Mouse (Mus musculus): ENCODE results near the gene Rfng. TPM values are rescaled to one million over a fixed set of nuclear protein-coding genes. Genes with fewer than 3 reads are reported as not detected.
"Not testable (repeated sequence)": the region's sequence is repeated elsewhere in the genome, so short reads cannot be mapped to it uniquely, and the experiment has no call there.

The Rfng gene
- polyA plus RNA-seq, 1 experiment from 2014 or later, result 58.4 TPM

DNA sequence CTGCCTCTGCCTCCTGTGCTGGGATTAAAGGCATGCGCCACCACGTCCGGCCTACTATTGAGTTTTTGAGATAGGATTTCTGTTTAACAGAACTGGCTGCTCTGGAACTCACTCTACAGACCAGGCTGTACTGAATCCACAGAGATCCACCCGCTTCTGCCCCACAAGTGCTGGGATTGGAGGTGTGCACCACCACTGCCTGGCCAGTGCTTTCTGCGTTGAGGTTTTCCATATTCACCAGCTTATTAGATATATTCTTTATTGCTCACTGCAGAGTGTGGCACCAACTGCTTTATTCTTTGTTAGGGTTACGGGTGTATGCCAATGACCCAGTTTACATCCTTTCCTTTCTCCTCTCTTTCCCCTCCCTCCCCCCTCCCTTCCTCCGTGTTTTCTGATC lies 20.3 kb upstream of the Rfng start:
- no peak for ATAC-seq
- no peaks in the 10 kb centered on the region; the same call in 1 of the 2 replicates for H3K4me1 ChIP-seq
- no peaks in the 10 kb centered on the region for H3K27me3 ChIP-seq
- H3K9ac ChIP-seq, result no peak overlapping the region
- H3K36me3 ChIP-seq (ENCODE audit: poor library complexity, severe bottlenecking), result peaks cover 47% of the 10 kb centered on the region
- H3K27ac ChIP-seq, result no peak overlapping the region
- no peak overlapping the region for H3K4me3 ChIP-seq
- WGBS, result 81% methylated on average over 7 of the region's 7 CpGs
- no peak overlapping the region for H3K4me2 ChIP-seq
- no peaks in the 10 kb centered on the region for H3K9me3 ChIP-seq (replicated peaks)

DNA sequence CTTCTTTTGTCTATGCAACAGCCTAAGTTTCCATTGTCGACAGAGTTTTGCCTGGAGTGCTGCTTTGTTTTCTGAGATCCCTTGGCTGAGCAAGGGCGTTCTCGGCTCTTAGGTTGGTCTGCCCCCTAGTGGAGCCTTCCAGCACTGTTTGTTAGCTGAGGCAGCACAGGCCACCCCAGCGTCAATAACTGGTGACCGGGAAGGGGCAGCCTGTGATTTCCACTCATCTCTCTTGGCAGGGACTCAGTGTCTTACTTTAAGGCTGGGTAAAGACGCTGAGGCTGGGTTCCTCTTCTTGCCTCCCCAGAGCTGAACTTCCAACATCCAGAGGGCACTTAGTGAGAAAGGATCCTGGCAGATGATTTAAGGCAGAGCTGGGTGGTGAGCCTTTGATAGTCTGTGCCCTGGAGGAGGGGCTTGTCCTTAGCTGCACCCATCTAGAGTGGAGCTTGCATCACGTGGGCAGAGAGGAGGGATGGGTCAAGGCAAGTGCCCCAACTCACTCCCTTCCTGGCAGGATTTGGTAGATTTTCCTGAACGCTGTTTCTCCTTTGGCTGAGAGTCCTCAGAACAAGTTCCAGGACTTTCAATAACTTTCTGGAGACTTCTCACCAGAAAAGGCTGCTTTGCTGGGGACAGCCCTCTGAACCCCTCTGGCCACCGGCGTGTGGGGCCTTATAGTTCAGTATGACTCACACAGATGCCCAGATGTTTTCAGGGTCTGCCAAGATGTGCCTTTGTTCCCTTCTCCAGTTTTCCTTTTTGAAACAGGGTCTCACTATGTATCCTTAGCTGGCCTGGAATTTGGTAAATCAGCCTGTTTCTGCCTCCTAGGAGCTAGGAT lies 16.3 kb upstream of the Rfng start:
- H3K36me3 ChIP-seq (ENCODE audit: poor library complexity, severe bottlenecking), result peaks cover 7% of the 10 kb centered on the region
- ATAC-seq, result peak; percentile 37; the same call in 1 of the 2 replicates
- peak overlapping the region; percentile 29; the same call in 1 of the 2 replicates for H3K4me2 ChIP-seq

DNA sequence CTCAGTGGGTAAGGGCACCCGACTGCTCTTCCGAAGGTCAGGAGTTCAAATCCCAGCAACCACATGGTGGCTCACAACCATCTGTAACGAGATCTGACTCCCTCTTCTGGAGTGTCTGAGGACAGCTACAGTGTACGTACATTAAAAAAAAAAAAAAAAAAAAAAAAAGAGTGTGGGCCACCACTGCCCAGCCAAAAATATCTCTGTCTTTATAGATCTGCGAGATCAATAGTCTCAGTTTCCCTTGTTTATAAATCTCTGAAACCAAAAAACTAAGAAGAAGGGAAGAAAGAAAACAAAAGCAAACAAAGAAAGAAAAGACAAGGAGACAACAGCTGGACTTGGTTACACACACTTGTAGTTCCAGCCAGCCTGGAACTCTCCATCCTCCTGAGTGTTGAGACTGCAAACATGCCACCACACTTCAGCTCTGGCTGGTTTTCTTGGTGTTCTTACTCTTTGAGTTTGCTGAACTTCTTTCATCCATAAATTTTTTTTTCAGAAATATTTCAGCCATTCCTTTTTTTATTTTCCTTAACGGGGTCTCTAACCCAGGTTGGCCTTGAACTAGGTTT lies 15.4 kb upstream of the Rfng start:
- 74% methylated on average over 6 of the region's 6 CpGs for WGBS
- Histone ChIP-seq H3K9ac (no peak overlapping the region), H3K9me3 (replicated peaks) (no peaks in the 10 kb centered on the region), H3K27me3 (no peaks in the 10 kb centered on the region), H3K4me2 (no peak overlapping the region), H3K27ac (peak overlapping the region; percentile 21; the same call in 1 of the 2 replicates), H3K4me1 (peaks cover 16% of the 10 kb centered on the region), H3K4me3 (no peak overlapping the region), H3K36me3 (ENCODE audit: poor library complexity, severe bottlenecking) (0 out of 2 replicates have a peak, but pooled peaks cover 4% of the 10 kb centered on the region)
- ATAC-seq, result no peak

More for the DNA sequence above, 16.3 kb upstream of the Rfng start:
- Histone ChIP-seq H3K27me3 (no peaks in the 10 kb centered on the region), H3K9me3 (replicated peaks) (no peaks in the 10 kb centered on the region), H3K9ac (peak overlapping the region; percentile 12; the same call in 1 of the 2 replicates), H3K27ac (peak overlapping the region; percentile 21; the same call in 1 of the 2 replicates), H3K4me3 (no peak overlapping the region), H3K4me1 (peaks cover 9% of the 10 kb centered on the region)
- WGBS, result 10% methylated on average over 10 of the region's 10 CpGs

DNA sequence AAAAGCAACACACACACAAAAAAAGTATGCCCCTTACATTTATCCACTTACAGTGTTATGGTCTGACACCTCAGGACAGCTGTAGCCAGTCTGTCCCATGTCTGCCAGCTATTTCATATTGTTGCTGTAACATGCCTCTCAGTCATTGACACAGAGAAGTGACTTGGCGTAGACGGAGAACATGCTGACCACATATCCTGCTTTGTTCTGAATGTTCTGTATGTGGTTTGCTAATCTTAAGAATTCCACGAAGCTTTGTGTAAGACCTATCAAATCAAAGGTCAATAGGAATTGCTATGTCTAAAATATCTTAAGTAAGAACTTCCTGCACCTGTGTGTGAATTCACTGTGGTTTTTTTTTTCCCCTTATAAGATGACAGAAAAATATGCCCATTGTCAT lies 14.2 kb upstream of the Rfng start:
- no peak overlapping the region for H3K27ac ChIP-seq
- H3K36me3 ChIP-seq (ENCODE audit: poor library complexity, severe bottlenecking), result peaks cover 15% of the 10 kb centered on the region
- no peak for ATAC-seq

DNA sequence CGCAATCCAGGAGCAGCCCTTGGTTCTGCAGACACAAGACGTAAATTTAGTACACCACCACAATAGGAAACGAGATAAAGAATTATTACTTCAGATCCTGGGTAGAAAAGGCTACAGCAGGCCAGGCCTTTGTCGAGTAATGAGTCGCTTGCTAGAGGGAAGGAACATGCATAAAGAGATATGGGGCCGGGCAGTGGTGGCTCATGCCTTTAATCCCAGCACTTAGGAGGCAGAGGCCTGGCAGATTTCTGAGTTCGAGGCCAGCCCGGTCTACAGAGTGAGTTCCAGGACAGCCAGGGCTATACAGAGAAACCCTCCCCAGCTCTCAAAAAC lies 12.6 kb upstream of the Rfng start:
- H3K4me2 ChIP-seq, result peak overlapping the region; percentile 99
- H3K4me1 ChIP-seq, result peaks cover 16% of the 10 kb centered on the region
- peak overlapping the region; percentile 89 for H3K4me3 ChIP-seq
- WGBS, result 24% methylated on average over 8 of the region's 8 CpGs
- ATAC-seq, result peak; percentile 41
- peak overlapping the region; percentile 71 for H3K27ac ChIP-seq
- no peaks in the 10 kb centered on the region for H3K9me3 ChIP-seq (replicated peaks)
- H3K27me3 ChIP-seq, result no peaks in the 10 kb centered on the region
- peaks cover 32% of the 10 kb centered on the region for H3K36me3 ChIP-seq (ENCODE audit: poor library complexity, severe bottlenecking)
- peak overlapping the region; percentile 83; the same call in 1 of the 2 replicates for H3K9ac ChIP-seq

More for the DNA sequence above, 14.2 kb upstream of the Rfng start:
- 92% methylated on average over 3 of the region's 3 CpGs for WGBS
- Histone ChIP-seq H3K9ac (no peak overlapping the region), H3K9me3 (replicated peaks) (no peaks in the 10 kb centered on the region), H3K4me2 (no peak overlapping the region), H3K4me3 (no peak overlapping the region), H3K4me1 (peaks cover 16% of the 10 kb centered on the region), H3K27me3 (no peaks in the 10 kb centered on the region)

DNA sequence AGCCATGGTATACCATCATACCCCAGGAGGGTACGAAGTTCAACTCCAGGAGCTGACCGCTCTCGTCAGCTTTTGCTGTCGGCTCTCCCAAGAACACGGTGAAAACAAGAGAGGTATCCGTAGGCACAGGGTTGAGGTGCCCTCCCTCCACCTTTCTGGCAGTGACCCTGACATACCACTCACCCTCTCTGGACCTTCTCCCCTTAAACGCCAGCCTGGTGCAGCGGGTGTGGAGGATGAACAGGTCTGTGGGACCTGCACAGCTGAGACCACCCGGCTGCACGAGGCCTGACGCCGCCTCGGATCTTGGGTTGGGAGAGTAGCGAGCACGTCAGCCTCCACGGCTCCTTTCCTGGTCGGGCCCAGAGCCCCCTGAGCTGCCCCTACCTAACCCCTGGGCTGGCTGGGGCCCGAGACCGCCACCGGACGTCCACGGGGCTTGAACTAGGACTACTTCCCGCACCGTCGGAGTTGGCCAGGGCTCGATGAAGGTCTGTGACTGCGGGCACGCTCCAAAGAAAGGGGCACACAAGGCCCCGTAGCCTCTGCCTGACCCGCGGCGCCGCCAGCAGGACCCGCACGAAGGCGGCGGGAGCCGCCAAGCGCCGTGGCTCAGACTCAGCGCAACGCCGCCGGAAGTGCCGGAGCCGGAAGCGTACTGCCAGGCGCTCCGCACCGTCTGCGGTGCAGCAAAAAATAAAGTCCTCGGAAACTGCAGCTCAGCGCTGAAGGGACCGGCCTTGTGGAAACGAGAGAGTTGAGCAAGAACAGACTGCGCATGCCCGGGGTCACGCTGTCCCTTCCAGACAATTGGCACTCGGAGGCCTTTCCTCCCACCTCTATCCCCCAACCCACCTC lies 12.0 kb upstream of the Rfng start, which contains the start of gene Dus1l:
Gene Dus1l, minus strand, starts transcription at position 648 of the 858 bp plus-strand sequence.
- H3K9ac ChIP-seq, result peak within 1 kb of the TSS; percentile 83
- peak; percentile 94 for ATAC-seq
- H3K4me1 ChIP-seq, result peaks cover 16% of the 10 kb centered on the region
- H3K4me2 ChIP-seq, result peak within 1 kb of the TSS; percentile 99
- H3K27ac ChIP-seq, result peak within 1 kb of the TSS; percentile 71
- H3K4me3 ChIP-seq, result peak within 1 kb of the TSS; percentile 89
- H3K9me3 ChIP-seq (replicated peaks), result no peaks in the 10 kb centered on the region
- 2% methylated on average over 59 of the region's 59 CpGs for WGBS
- peaks cover 38% of the 10 kb centered on the region for H3K36me3 ChIP-seq (ENCODE audit: poor library complexity, severe bottlenecking)
- H3K27me3 ChIP-seq, result no peaks in the 10 kb centered on the region

DNA sequence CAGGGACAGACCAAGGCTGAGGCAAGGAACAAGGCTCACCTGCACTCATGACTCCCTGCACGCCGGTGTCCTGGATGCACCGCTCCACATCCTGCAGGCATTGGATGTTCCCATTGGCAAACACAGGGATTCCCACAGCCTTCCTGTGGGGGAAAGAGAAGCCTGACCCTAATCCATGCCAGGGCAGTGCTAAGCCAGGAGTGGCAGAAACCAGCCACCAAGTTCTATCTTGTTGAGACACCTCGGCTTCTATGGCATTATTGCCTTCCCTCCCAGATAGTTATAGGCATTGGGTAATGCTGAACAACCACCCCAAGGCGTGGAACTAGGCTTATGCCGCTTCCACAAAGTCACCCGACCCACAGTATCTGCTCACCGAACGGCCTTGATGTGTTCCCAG lies 8.6 kb upstream of the Rfng start:
- H3K4me3 ChIP-seq, result no peak overlapping the region
- peaks cover 69% of the 10 kb centered on the region for H3K36me3 ChIP-seq (ENCODE audit: poor library complexity, severe bottlenecking)
- WGBS, result 92% methylated on average over 9 of the region's 9 CpGs
- H3K9me3 ChIP-seq (replicated peaks), result no peaks in the 10 kb centered on the region
- no peak overlapping the region for H3K27ac ChIP-seq
- peaks cover 16% of the 10 kb centered on the region for H3K4me1 ChIP-seq
- H3K4me2 ChIP-seq, result no peak overlapping the region
- no peaks in the 10 kb centered on the region for H3K27me3 ChIP-seq
- H3K9ac ChIP-seq, result no peak overlapping the region
- ATAC-seq, result no peak

DNA sequence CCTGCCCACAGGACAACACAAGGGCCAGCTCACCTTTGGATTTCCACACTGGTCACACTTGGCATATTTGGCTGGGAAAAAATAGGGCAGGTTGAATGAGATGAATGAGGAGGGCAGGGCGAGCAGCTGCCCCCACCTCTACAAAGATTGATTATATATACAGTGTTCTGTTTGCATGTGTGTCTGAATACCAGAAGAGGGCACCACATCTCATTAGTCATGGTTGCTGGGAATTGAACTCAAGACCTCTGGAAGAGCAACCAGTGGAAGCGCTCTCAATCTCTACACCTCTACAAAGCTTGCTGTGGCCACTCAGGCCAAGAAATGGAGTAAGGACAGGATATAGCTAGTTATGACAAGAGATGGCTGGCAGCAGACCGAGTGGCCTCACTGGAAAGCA lies 5.8 kb upstream of the Rfng start:
- Histone ChIP-seq H3K27ac (no peak overlapping the region), H3K9me3 (replicated peaks) (no peaks in the 10 kb centered on the region), H3K4me2 (no peak overlapping the region), H3K9ac (no peak overlapping the region), H3K36me3 (ENCODE audit: poor library complexity, severe bottlenecking) (peaks cover 93% of the 10 kb centered on the region), H3K4me1 (peaks cover 15% of the 10 kb centered on the region), H3K4me3 (no peak overlapping the region), H3K27me3 (no peaks in the 10 kb centered on the region)
- ATAC-seq, result no peak
- WGBS, result 90% methylated on average over 3 of the region's 3 CpGs

DNA sequence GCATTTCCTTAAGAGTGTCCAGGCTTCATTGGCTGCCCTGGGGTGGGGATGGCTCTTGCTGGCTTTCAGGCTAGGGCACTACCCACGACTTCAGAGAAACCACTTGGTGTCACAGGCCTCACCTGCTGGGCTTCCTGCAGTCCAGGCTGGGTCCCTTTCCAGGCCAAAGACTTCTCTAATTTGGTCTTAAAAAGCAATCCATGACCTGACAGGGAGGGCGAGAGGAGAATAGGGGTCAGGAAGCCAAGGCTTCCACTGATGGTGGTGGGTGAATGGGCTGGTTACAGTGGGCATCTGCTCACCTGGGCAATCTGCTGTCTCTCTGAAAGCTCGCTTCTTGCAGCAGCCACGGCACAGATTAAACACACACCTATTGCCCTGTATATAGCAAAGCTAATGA lies 5.3 kb upstream of the Rfng start:
- no peaks in the 10 kb centered on the region for H3K9me3 ChIP-seq (replicated peaks)
- ATAC-seq, result no peak
- peaks cover 89% of the 10 kb centered on the region for H3K36me3 ChIP-seq (ENCODE audit: poor library complexity, severe bottlenecking)
- peaks cover 14% of the 10 kb centered on the region for H3K4me1 ChIP-seq
- no peak overlapping the region for H3K9ac ChIP-seq
- H3K4me2 ChIP-seq, result no peak overlapping the region
- H3K27ac ChIP-seq, result no peak overlapping the region
- H3K27me3 ChIP-seq, result no peaks in the 10 kb centered on the region
- WGBS, result 91% methylated on average over 4 of the region's 4 CpGs
- H3K4me3 ChIP-seq, result no peak overlapping the region

DNA sequence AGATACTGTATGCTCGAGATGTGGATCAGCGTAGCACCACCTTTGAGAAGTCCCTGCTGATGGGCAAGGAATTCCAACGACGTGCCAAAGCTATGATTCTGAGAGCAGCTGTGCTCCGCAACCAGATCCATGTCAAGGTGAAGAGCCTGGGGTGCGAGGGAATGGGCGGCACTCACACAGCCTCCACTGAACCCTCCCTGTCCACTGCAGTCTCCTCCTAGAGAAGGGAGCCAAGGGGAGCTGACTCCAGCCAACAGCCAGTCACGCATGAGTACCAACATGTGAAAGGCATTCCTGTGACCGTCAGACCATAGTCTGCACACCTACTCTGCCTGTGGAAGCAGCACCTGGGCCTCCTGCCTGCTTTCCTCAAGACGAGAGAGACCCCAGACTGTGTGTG lies 4.5 kb upstream of the Rfng start:
- Histone ChIP-seq H3K4me1 (peaks cover 16% of the 10 kb centered on the region), H3K36me3 (ENCODE audit: poor library complexity, severe bottlenecking) (peaks cover 80% of the 10 kb centered on the region)
- WGBS, result 92% methylated on average over 9 of the region's 10 CpGs
- not testable (repeated sequence) for H3K27ac ChIP-seq; ATAC-seq; H3K4me3 ChIP-seq; H3K4me2 ChIP-seq; H3K9me3 ChIP-seq (replicated peaks); H3K27me3 ChIP-seq; H3K9ac ChIP-seq

DNA sequence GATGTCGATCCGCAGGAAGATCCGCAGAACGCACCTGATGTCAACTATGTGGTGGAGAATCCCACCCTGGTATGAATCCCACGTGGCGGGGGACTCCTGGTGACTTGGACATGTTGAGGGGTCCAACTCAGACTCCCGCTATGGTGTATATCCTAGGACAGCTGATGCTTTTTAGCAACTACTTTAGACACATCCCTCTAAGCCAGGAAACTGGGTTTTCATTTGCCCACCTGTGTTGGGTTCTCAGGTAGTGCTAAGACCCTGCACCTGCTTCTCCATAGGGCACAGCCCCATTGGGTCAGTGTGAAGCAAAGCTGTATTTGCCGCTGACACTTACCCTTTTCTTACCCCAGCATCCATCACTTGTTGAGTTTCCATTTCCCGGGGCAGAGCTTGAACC lies 1.1 kb upstream of the Rfng start:
- Histone ChIP-seq H3K4me1 (peaks cover 25% of the 10 kb centered on the region), H3K9ac (peak overlapping the region; percentile 96), H3K4me3 (peak overlapping the region; percentile 99), H3K9me3 (replicated peaks) (no peaks in the 10 kb centered on the region), H3K4me2 (peak overlapping the region; percentile 99), H3K36me3 (ENCODE audit: poor library complexity, severe bottlenecking) (peaks cover 72% of the 10 kb centered on the region), H3K27ac (peak overlapping the region; percentile 61; the same call in 1 of the 2 replicates), H3K27me3 (no peaks in the 10 kb centered on the region)
- WGBS, result 41% methylated on average over 9 of the region's 9 CpGs
- ATAC-seq, result no peak

All from forebrain, embryonic 13.5 days (tissue).